Mouse (Mus musculus): ENCODE results near the gene Hoxa6. TPM values are rescaled to one million over a fixed set of nuclear protein-coding genes. Genes with fewer than 3 reads are reported as not detected.

Hoxa6 gene
- polyA plus RNA-seq, 1 experiment from 2014 or later = 4.1 TPM

DNA sequence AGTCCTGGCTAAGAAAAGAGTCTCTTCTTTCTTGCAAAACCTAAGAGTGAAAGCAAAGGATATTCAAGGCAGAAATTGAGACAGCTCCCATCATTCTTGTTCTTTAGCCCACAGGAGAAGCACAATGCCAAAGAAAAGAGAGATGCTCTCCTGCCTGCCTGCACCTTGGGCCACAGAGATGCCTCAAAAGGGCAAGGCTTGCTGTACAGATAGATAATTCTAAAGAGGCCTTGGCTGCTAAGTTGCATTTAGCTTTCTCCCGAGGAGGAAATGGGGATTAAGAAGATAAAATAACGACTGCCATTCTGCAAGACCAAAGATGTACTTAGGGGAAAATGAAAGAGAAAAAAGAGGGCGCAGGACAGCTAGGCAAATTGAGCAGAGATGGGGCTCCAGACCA is 38.4 kb upstream of the Hoxa6 start:
- Histone ChIP-seq H3K27me3 (ENCODE audit: low read depth, poor library complexity, severe bottlenecking) (peaks cover 84% of the 10 kb centered on the region), H3K4me1 (peaks cover 77% of the 10 kb centered on the region), H3K27ac (peak overlapping the region; percentile 99), H3K36me3 (peaks cover 34% of the 10 kb centered on the region), H3K9me3 (replicated peaks) (no peaks in the 10 kb centered on the region), H3K4me3 (peak overlapping the region; percentile 90)
- WGBS = 0% methylated on average over 3 of the region's 3 CpGs
- no peak for DNase-seq (ENCODE audit: low spot score)

GRCm38 (mm10) chr6:52246403-52246803 is 37.9 kb upstream of the Hoxa6 start:
- Histone ChIP-seq H3K27ac (peak overlapping the region; percentile 99), H3K36me3 (peaks cover 34% of the 10 kb centered on the region), H3K4me3 (peak overlapping the region; percentile 90), H3K9me3 (replicated peaks) (no peaks in the 10 kb centered on the region), H3K27me3 (ENCODE audit: low read depth, poor library complexity, severe bottlenecking) (peaks cover 84% of the 10 kb centered on the region), H3K4me1 (peaks cover 77% of the 10 kb centered on the region)
- WGBS = under 1% methylated on average over 26 of the region's 26 CpGs
- no peak for DNase-seq (ENCODE audit: low spot score)

GRCm38 (mm10) chr6:52245757-52246142 is 37.2 kb upstream of the Hoxa6 start, which contains the start of gene Hoxa11:
Gene Hoxa11, minus strand, starts transcription at chr6:52245810.
- peak within 1 kb of the TSS; percentile 99 for H3K27ac ChIP-seq
- DNase-seq (ENCODE audit: low spot score) = no peak
- H3K36me3 ChIP-seq = peaks cover 32% of the 10 kb centered on the region
- H3K4me1 ChIP-seq = peaks cover 77% of the 10 kb centered on the region
- H3K4me3 ChIP-seq = peak within 1 kb of the TSS; percentile 90
- 1% methylated on average over 20 of the region's 20 CpGs for WGBS
- H3K9me3 ChIP-seq (replicated peaks) = no peaks in the 10 kb centered on the region
- peaks cover 84% of the 10 kb centered on the region for H3K27me3 ChIP-seq (ENCODE audit: low read depth, poor library complexity, severe bottlenecking)

DNA sequence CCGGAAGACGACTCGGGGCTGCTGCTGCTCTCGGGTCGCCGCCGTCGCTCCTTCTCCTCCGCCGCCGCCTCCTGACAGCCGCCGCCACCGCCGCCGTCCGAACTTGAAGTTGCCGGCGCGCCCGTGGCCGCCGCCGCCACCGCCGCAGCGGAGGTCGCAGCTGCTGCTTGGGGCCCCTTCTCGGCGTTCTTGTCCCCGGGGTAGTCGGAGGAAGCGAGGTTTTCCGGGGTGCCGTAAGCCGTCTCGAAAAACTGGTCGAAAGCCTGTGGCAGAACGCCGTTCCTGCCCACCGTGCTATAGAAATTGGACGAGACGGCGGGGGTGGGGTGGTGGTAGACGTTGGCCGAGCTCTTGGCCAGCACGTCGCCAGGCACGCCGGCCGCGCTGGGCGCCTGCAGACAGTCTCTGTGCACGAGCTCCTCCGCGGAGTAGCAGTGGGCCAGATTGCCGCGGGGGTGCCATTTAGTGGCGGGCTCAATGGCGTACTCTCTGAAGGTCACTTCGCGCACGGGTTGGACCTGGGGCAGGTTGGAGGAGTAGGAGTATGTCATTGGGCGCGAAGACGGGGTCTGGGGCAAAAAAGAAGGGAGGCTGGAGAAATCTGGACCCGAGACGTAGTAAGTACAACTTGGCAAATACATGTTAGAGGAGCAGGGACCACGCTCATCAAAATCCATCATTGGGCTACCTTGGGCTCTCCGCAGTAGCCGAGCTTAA is 36.7 kb upstream of the Hoxa6 start:
- H3K36me3 ChIP-seq = peaks cover 27% of the 10 kb centered on the region
- peak overlapping the region; percentile 90 for H3K4me3 ChIP-seq
- H3K4me1 ChIP-seq = peaks cover 74% of the 10 kb centered on the region
- H3K9me3 ChIP-seq (replicated peaks) = no peaks in the 10 kb centered on the region
- DNase-seq (ENCODE audit: low spot score) = no peak
- peaks cover 83% of the 10 kb centered on the region for H3K27me3 ChIP-seq (ENCODE audit: low read depth, poor library complexity, severe bottlenecking)
- under 1% methylated on average over 71 of the region's 71 CpGs for WGBS
- H3K27ac ChIP-seq = peak overlapping the region; percentile 99

DNA sequence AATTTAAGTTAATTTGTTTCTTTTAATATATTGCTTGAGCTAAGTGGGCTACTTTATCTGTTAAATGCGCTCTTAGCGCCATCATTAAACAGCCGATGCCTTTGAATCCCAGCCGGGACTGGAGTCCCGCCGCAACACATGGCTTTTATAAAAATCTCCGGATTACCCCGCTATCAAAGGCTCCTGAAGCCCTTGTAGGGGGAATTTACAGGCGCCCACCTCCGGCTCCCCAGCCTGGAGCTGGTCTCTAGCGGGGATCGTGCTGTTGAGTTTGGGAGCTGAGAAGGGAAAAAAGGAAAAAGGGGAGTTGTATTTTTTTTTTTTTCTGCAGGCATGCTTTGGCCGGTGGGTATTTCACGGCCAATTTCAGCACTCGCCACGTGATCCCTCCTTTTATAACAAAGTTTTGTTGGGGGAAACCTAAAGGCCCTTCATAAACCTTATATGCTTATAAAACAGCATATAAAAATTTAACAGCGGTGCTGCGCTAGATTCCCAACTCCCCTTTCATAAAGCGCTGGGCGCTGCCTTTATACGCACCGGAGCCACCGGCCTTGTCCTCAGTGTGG is 36.0 kb upstream of the Hoxa6 start:
- peak overlapping the region; percentile 90 for H3K4me3 ChIP-seq
- peaks cover 67% of the 10 kb centered on the region for H3K4me1 ChIP-seq
- peak overlapping the region; percentile 99 for H3K27ac ChIP-seq
- no peaks in the 10 kb centered on the region for H3K9me3 ChIP-seq (replicated peaks)
- peaks cover 21% of the 10 kb centered on the region for H3K36me3 ChIP-seq
- no peak for DNase-seq (ENCODE audit: low spot score)
- H3K27me3 ChIP-seq (ENCODE audit: low read depth, poor library complexity, severe bottlenecking) = peaks cover 83% of the 10 kb centered on the region
- under 1% methylated on average over 23 of the region's 23 CpGs for WGBS

- peaks cover 59% of the 10 kb centered on the region for H3K4me1 ChIP-seq
- H3K27ac ChIP-seq = peak overlapping the region; percentile 99
- peak overlapping the region; percentile 90 for H3K4me3 ChIP-seq
- H3K27me3 ChIP-seq (ENCODE audit: low read depth, poor library complexity, severe bottlenecking) = peaks cover 77% of the 10 kb centered on the region
- WGBS = under 1% methylated on average over 12 of the region's 12 CpGs
- peaks cover 17% of the 10 kb centered on the region for H3K36me3 ChIP-seq
- DNase-seq (ENCODE audit: low spot score) = no peak
- H3K9me3 ChIP-seq (replicated peaks) = no peaks in the 10 kb centered on the region
Observed at GRCm38 (mm10) chr6:52243681-52244121, 35.2 kb upstream of the Hoxa6 start.

GRCm38 (mm10) chr6:52242801-52243332 is 34.3 kb upstream of the Hoxa6 start:
- peaks cover 50% of the 10 kb centered on the region for H3K4me1 ChIP-seq
- H3K36me3 ChIP-seq = peaks cover 22% of the 10 kb centered on the region
- H3K4me3 ChIP-seq = peak overlapping the region; percentile 90
- H3K27me3 ChIP-seq (ENCODE audit: low read depth, poor library complexity, severe bottlenecking) = peaks cover 73% of the 10 kb centered on the region
- H3K27ac ChIP-seq = peak overlapping the region; percentile 99
- DNase-seq (ENCODE audit: low spot score) = no peak
- WGBS = 3% methylated on average over 4 of the region's 4 CpGs
- no peaks in the 10 kb centered on the region for H3K9me3 ChIP-seq (replicated peaks)

- H3K36me3 ChIP-seq = peaks cover 36% of the 10 kb centered on the region
- no peaks in the 10 kb centered on the region for H3K9me3 ChIP-seq (replicated peaks)
- H3K4me3 ChIP-seq = peak overlapping the region; percentile 90
- no peak for DNase-seq (ENCODE audit: low spot score)
- 2% methylated on average over 9 of the region's 9 CpGs for WGBS
- H3K4me1 ChIP-seq = peaks cover 51% of the 10 kb centered on the region
- peak overlapping the region; percentile 99 for H3K27ac ChIP-seq
- peaks cover 73% of the 10 kb centered on the region for H3K27me3 ChIP-seq (ENCODE audit: low read depth, poor library complexity, severe bottlenecking)
Observed at GRCm38 (mm10) chr6:52241001-52241621, 32.6 kb upstream of the Hoxa6 start.

- Histone ChIP-seq H3K27ac (peak within 1 kb of the TSS; percentile 99), H3K27me3 (ENCODE audit: low read depth, poor library complexity, severe bottlenecking) (peaks cover 73% of the 10 kb centered on the region), H3K9me3 (replicated peaks) (no peaks in the 10 kb centered on the region), H3K36me3 (peaks cover 40% of the 10 kb centered on the region), H3K4me3 (peak within 1 kb of the TSS; percentile 90), H3K4me1 (peaks cover 52% of the 10 kb centered on the region)
- under 1% methylated on average over 35 of the region's 35 CpGs for WGBS
- DNase-seq (ENCODE audit: low spot score) = peak; percentile 96
Observed at GRCm38 (mm10) chr6:52240389-52241000, 32.0 kb upstream of the Hoxa6 start, which contains the start of gene Hoxa10. Gene Hoxa10, minus strand, starts transcription at chr6:52240854.

GRCm38 (mm10) chr6:52239625-52240388 is 31.3 kb upstream of the Hoxa6 start:
- WGBS = under 1% methylated on average over 30 of the region's 30 CpGs
- H3K27ac ChIP-seq = peak overlapping the region; percentile 99
- H3K27me3 ChIP-seq (ENCODE audit: low read depth, poor library complexity, severe bottlenecking) = peaks cover 72% of the 10 kb centered on the region
- no peaks in the 10 kb centered on the region for H3K9me3 ChIP-seq (replicated peaks)
- H3K4me3 ChIP-seq = peak overlapping the region; percentile 90
- H3K36me3 ChIP-seq = peaks cover 40% of the 10 kb centered on the region
- H3K4me1 ChIP-seq = peaks cover 52% of the 10 kb centered on the region
- DNase-seq (ENCODE audit: low spot score) = no peak

DNA sequence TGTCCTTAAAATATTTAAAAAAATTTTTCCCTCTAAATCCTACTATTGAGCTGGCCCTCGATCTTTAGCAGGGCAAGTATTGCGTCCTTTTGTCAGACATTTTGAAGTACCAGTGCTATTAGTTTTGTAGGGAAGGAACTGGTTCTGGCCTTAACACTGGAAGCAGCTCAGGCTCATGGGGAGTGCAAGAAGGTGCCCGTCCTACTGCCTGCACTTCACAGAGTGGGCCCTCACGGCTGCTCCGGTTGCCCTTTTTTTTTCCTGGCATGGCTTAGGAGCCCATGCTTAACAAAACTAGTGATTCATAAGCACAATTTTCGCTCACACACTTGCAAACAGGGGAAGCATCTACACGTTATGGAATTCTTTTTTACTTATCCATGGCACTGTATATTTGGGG is 30.5 kb upstream of the Hoxa6 start:
- peak overlapping the region; percentile 90 for H3K4me3 ChIP-seq
- H3K4me1 ChIP-seq = peaks cover 60% of the 10 kb centered on the region
- H3K36me3 ChIP-seq = peaks cover 47% of the 10 kb centered on the region
- no peaks in the 10 kb centered on the region for H3K9me3 ChIP-seq (replicated peaks)
- WGBS = under 1% methylated on average over 7 of the region's 7 CpGs
- peaks cover 80% of the 10 kb centered on the region for H3K27me3 ChIP-seq (ENCODE audit: low read depth, poor library complexity, severe bottlenecking)
- H3K27ac ChIP-seq = peak overlapping the region; percentile 99
- DNase-seq (ENCODE audit: low spot score) = no peak

DNA sequence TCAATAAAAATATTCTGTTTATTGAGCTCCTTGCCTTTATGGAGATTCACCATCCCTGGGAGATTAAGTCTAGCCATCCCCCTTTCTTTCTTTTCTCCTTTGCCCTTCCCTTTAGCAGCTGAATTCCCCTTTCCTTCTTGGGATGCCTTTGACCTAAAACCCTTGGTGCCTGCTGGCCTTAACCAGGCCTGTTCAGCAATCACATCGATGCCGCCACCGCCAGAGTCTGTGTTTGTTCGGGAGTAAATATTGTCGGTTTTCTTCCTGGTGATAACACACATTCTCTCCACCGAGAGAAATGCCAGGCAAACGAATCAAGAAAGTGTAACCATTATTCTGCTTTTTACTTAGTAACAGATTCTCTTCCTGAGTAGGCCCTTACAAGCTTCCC is 29.6 kb upstream of the Hoxa6 start:
- no peak for DNase-seq (ENCODE audit: low spot score)
- Histone ChIP-seq H3K27me3 (ENCODE audit: low read depth, poor library complexity, severe bottlenecking) (peaks cover 79% of the 10 kb centered on the region), H3K4me3 (peak overlapping the region; percentile 90), H3K36me3 (peaks cover 47% of the 10 kb centered on the region), H3K27ac (peak overlapping the region; percentile 99), H3K4me1 (peaks cover 54% of the 10 kb centered on the region), H3K9me3 (replicated peaks) (no peaks in the 10 kb centered on the region)
- 1% methylated on average over 7 of the region's 7 CpGs for WGBS
